Mouse (Mus musculus) heart, postnatal 0 days (tissue): ENCODE data around the gene Gfra1.

Source experiments
- CTCF ChIP-seq: IDR thresholded peaks from 2 replicates; pipeline ENCODE4 v1.5.1; 2016; ENCODE audit warnings: antibody characterized with exemption, control low read depth, low read depth
- EP300 ChIP-seq: IDR thresholded peaks from 2 replicates; pipeline ENCODE4 v1.6.1; 2016; ENCODE audit warnings: antibody characterized with exemption, low read depth

DNA sequence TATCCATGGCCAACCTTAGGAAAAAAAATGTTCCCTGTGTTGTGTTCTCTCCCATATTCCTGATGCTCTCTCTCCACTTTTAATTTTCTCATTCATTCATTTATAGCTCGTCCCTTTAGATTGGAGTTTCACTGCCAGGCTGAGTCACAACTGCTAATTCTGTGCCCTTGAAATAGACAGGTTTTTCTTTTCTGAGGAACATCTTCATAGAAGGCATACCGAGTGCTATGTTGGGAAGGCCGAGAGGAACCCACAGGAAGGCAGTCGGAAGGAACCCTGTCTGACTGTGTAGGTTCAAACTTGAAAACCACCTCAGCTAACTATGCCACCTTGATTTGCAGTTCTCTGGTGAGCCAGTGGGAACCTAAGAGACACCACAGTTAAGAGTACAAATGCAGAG lies 81.6 kb downstream of the Gfra1 start:
- TF ChIP-seq CTCF (no peak), EP300 (no peak)
